Mouse (Mus musculus) lung, adult 10 weeks (tissue): ENCODE results near the gene Myo7a. TPM values are rescaled to one million over a fixed set of nuclear protein-coding genes. Genes with fewer than 3 reads are reported as not detected.

Experiments used
- polyA plus RNA-seq: library from polyadenylated mRNA; stranded (reverse); fragments of 350-450 nt; fragmentation: Illumina TruSeq; extraction: RNeasy Lipid Tissue Mini Kit (QIAGEN cat#74804); gene quantifications from one replicate; pipeline ENCODE4 v1.2.3, GENCODE M21; 2014; ENCODE audit warnings: low read depth, low replicate concordance; ENCODE audit not compliant: insufficient read depth

The Myo7a gene
- 6.3 TPM for polyA plus RNA-seq

DNA sequence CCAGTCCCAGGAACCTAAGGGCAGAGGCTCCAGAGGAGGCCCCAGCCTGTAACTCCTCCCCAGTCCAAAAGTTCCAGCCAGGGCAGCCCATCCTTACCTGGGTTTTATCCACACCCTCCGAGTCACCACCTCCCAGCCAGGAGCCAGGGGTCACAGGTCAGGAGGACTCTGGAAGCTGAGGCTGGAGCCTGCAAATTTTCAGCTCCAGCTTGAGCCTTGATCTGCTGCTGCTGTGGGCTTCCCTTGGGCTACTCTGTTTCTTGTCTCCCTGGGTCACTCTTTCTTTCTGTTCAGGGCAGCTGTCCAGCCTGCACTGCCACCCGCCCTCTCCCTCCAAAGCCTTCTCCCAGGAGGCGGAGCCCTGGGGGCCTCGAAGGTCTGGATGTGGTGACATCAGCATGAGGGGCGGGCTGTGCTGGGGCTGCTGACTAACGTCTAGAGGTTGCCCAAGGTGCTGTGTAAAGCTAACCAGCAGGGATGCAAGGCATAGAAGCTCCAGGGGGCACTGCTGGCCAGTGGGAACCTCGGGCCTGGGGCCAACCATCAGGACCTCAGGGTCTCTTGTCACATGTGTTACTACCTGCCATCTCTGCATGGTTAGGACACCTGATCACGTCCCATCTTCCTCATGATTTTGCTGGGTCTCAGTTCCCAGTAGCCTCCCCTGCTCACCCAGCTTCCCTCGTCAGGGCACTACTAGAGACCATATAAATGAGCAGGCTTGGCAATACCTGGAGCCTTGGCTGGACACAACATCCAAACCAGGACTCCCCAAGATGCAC, at the start of gene Myo7a:
Gene Myo7a, minus strand, starts transcription at position 346 of the 782 bp plus-strand sequence.

DNA sequence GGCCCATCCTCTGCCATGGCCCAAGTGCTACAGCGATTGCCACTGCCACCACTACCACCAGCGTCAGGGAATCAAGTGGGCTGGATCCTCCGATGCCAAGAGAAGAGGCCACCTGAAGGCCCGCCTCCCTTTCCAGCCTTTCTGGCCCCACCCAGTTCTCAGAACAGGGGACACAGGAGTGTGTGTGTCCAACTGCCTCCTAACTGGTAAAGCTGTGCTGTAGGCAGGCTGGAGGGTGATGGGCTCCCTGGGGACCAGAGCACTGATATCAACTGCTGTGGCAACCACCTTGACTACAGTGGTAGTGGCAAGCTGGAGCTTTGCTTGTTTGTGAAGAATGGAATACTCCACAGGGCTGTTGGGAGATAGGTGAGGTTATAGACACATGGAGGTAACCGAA, 26.1 kb upstream of the Myo7a start, which contains the start of gene Omp:
Gene Omp, minus strand, starts transcription at position 101 of the 400 bp plus-strand sequence.

Other genes starting within 250 kb of the Myo7a start
- not detected for gene Gdpd4, start 199.6 kb downstream of the Myo7a start, polyA plus RNA-seq
- gene Omp, start 26.0 kb upstream of the Myo7a start, polyA plus RNA-seq = not detected
- gene Capn5, start 58.8 kb upstream of the Myo7a start, polyA plus RNA-seq = 5.0 TPM
- gene B3gnt6, start 80.0 kb upstream of the Myo7a start, polyA plus RNA-seq = 0.24 TPM
- gene Acer3, start 201.7 kb upstream of the Myo7a start, polyA plus RNA-seq = 20.6 TPM
- gene Tsku, start 241.8 kb upstream of the Myo7a start, polyA plus RNA-seq = 7.3 TPM